Mouse (Mus musculus) heart, embryonic 13.5 days (tissue): ENCODE measurements around the gene Zcchc10. TPM values are rescaled to one million over a fixed set of nuclear protein-coding genes. Genes with fewer than 3 reads are reported as not detected.
"Not testable (repeated sequence)": the region's sequence is repeated elsewhere in the genome, so short reads cannot be mapped to it uniquely, and the experiment has no call there.

ENCODE experiments used
- ATAC-seq: fragments of 200-750 bp; cut with Nextera tagmentation; 2 replicates; pipeline ENCODE4 v1.8.0; 2017; ENCODE audit warnings: moderate TSS enrichment; ENCODE audit not compliant: insufficient number of reproducible peaks, low FRiP score, low TSS enrichment; ENCODE audit errors: extremely low read depth
- H3K27ac ChIP-seq: fragments of 300-500 bp; sonication (generic); replicated peaks from 2 replicates; pipeline ENCODE4 v1.5.1; 2015; ENCODE audit warnings: moderate library complexity, mild to moderate bottlenecking, inconsistent platforms
- H3K27me3 ChIP-seq: fragments of 300-500 bp; sonication (generic); replicated peaks from 2 replicates; pipeline ENCODE4 v1.6.1; 2015; ENCODE audit warnings: mild to moderate bottlenecking, inconsistent platforms
- H3K36me3 ChIP-seq: fragments of 300-500 bp; sonication (generic); 2 replicates; pipeline ENCODE4 v1.6.1; 2015; ENCODE audit warnings: mild to moderate bottlenecking, inconsistent platforms
- H3K4me1 ChIP-seq: fragments of 300-500 bp; sonication (generic); 2 replicates; pipeline ENCODE4 v1.6.1; 2015; ENCODE audit warnings: inconsistent platforms
- H3K4me2 ChIP-seq: fragments of 300-500 bp; sonication (generic); 2 replicates; pipeline ENCODE4 v1.6.1; 2015; ENCODE audit warnings: inconsistent platforms, mild to moderate bottlenecking, moderate library complexity
- H3K4me3 ChIP-seq: fragments of 300-500 bp; sonication (generic); 2 replicates; pipeline ENCODE4 v1.5.1; 2015; ENCODE audit warnings: moderate library complexity, mild to moderate bottlenecking, inconsistent platforms
- H3K9ac ChIP-seq: fragments of 300-500 bp; sonication (generic); 2 replicates; pipeline ENCODE4 v1.6.1; 2015; ENCODE audit warnings: inconsistent platforms, mild to moderate bottlenecking, moderate library complexity
- H3K9me3 ChIP-seq: fragments of 300-500 bp; sonication (generic); 2 replicates; pipeline ENCODE4 v1.6.1; 2016; ENCODE audit warnings: inconsistent platforms
- WGBS: fragments of 180-500 bp; shearing (Covaris S2); methylation state at CpG from one replicate; pipeline ENCODE4 v1.1.7; 2015; ENCODE audit warnings: mixed read lengths; 5-methylcytosine and 5-hydroxymethylcytosine counted together
- polyA plus RNA-seq: library from polyadenylated mRNA; unstranded; fragments of >200 nt; fragmentation: Nextera tagmentation; extraction: Ambion mirVana; gene quantifications from 2 replicates; pipeline ENCODE4 v1.2.1, GENCODE M21; 2015

The Zcchc10 gene
- 13.6 and 15.8 TPM in 2 replicates for polyA plus RNA-seq

DNA sequence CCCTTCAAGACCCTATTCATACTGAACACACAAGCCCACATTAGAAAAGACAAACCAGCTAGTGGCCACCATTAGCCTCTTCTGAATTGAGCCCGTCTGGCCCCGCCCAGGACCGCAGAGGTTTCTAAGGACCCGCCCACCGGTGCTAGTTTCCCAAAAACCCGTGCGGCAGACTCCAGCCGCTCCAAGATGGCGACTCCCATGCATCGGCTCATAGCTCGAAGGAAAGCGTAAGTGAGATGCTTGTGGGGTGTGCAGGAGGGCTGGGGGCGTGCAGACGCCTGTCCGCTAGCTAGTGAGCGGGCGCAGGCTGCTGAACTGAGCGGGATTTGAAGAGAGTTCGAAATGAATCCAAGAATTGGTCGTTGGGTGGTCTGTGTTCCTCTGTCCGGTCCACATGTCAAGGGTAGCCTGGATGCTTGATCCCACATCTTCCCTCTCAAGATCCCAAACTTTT lies at the start of gene Zcchc10:
TSS of gene Zcchc10 (plus strand) at position 168 of the 457 bp plus-strand sequence.
- Histone ChIP-seq H3K4me2 (peak within 1 kb of the TSS; percentile 79), H3K9ac (peak within 1 kb of the TSS; percentile 90), H3K4me3 (peak within 1 kb of the TSS; percentile 79), H3K9me3 (no peaks in the 10 kb centered on the region), H3K4me1 (peaks cover 9% of the 10 kb centered on the region), H3K36me3 (peaks cover 27% of the 10 kb centered on the region), H3K27ac (peak within 1 kb of the TSS; percentile 70), H3K27me3 (no peaks in the 10 kb centered on the region)
- peak; percentile 81 for ATAC-seq
- under 1% methylated on average over 21 of the region's 21 CpGs for WGBS

DNA sequence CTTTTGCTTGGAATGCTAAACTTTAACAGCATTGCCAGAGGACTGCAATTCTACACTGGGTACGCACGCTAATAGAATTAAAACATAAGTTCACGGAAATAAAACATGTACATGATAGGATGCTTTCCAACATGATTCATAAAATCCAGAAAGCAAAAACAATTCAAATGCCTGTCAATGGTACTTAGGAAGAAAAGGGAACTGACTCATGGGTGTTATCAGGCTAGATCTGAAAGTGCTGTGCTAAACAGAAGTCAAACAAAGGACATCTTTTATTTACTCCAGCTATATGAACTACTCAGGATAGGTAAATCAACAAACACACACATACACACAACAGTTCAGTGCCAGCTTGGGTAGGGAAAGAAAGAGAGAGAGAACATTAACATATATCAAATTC lies 49.1 kb upstream of the Zcchc10 start:
- Histone ChIP-seq H3K4me2 (no peak overlapping the region), H3K9me3 (no peaks in the 10 kb centered on the region), H3K9ac (no peak overlapping the region), H3K27me3 (no peaks in the 10 kb centered on the region), H3K36me3 (peaks cover 84% of the 10 kb centered on the region), H3K4me1 (peaks cover 35% of the 10 kb centered on the region), H3K4me3 (no peak overlapping the region), H3K27ac (no peak overlapping the region)
- ATAC-seq: no peak
- WGBS: 92% methylated on average over 3 of the region's 3 CpGs

DNA sequence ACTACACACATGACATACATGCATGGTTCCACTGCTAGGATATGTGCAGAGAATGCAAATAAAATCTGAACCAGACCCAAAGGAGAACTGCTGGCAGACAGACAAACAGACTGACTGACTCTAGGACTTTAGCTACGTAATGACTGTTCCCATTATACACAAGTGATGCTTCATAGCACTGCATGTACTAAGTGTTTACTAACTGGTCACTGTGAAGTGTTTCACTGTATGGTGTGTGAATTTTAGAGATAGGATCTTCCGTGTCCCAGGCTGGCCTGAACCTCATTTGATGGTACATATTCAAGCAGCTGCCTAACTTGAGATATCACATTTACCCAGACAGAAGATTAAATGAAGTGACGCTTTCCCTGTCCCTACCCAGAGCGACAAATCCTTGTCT lies 46.1 kb upstream of the Zcchc10 start:
- Histone ChIP-seq H3K9ac (no peak overlapping the region), H3K4me2 (no peak overlapping the region), H3K9me3 (no peaks in the 10 kb centered on the region), H3K27me3 (no peaks in the 10 kb centered on the region), H3K36me3 (peaks cover 81% of the 10 kb centered on the region), H3K27ac (no peak overlapping the region), H3K4me1 (peaks cover 41% of the 10 kb centered on the region), H3K4me3 (no peak overlapping the region)
- no peak for ATAC-seq
- WGBS: 75% methylated on average over 4 of the region's 4 CpGs

DNA sequence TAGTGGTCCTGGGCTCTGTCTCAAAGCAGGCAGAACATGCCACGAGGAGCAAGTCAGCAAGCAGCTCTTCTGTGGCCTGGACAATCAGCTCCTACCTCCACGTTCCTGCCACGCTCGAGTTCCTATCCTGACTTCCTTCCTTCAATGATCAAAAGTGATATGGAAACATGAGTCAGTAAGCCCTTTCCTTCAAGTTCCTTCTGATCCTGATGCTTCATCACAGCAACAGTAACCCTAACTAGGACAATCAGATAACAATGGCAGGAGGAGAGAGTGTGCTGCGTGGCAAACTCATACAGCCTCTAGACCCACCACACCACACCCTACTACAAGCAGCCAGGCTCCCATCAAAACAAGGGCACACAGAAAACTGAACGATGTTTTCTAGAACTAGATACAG lies 38.6 kb upstream of the Zcchc10 start:
- no peak for ATAC-seq
- Histone ChIP-seq H3K4me3 (no peak overlapping the region), H3K9me3 (no peaks in the 10 kb centered on the region), H3K36me3 (peaks cover 95% of the 10 kb centered on the region), H3K27ac (no peak overlapping the region), H3K9ac (no peak overlapping the region), H3K4me2 (no peak overlapping the region), H3K4me1 (peaks cover 7% of the 10 kb centered on the region; the same call in 1 of the 2 replicates), H3K27me3 (no peaks in the 10 kb centered on the region)
- 71% methylated on average over 6 of the region's 6 CpGs for WGBS

DNA sequence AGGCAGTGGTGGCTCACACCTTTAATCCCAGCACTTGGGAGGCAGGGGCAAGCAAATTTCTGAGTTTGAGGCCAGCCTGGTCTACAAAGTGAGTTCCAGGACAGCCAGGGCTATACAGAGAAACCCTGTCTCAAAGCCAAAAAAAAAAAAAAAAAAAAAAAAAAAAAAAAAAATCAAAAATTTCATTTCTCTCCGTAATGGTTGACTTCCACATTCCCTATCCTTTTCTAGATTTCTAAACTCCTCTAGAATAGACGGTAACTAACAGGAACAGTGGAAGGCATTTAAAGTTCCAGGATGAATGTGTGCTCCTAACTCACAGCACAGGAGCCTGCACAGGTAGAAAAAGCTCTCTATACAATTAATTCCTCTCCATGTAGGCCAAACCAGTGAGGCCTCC lies 34.3 kb upstream of the Zcchc10 start:
- not testable (repeated sequence) for H3K9ac ChIP-seq, H3K9me3 ChIP-seq, H3K4me2 ChIP-seq, H3K4me3 ChIP-seq, H3K27ac ChIP-seq, ATAC-seq, H3K27me3 ChIP-seq
- Histone ChIP-seq H3K36me3 (peaks cover 88% of the 10 kb centered on the region), H3K4me1 (peaks cover 10% of the 10 kb centered on the region)
- 88% methylated on average over 2 of the region's 2 CpGs for WGBS

DNA sequence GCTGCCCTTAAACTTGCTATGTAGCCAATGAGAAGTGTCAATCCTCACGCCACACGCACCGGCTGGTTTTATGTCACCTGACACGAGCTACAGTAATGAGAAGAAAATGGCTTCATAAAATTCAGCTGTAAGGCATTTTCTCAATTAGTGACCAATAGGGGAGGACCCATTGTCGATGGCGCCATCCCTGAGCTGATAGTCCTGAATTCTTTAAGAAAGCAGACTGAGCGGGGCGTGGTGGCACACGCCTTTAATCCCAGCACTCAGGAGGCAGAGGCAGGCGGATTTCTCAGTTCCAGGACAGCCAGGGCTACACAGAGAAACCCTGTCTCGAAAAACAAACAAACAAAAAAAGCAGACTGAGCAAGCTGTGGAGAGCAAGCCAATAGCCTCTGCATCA lies 33.6 kb upstream of the Zcchc10 start:
- H3K4me1 ChIP-seq: peaks cover 13% of the 10 kb centered on the region
- WGBS: 90% methylated on average over 11 of the region's 11 CpGs
- no peak overlapping the region for H3K4me3 ChIP-seq
- peaks cover 81% of the 10 kb centered on the region for H3K36me3 ChIP-seq
- H3K9me3 ChIP-seq: no peaks in the 10 kb centered on the region
- no peak for ATAC-seq
- no peak overlapping the region for H3K4me2 ChIP-seq
- H3K9ac ChIP-seq: no peak overlapping the region
- H3K27me3 ChIP-seq: no peaks in the 10 kb centered on the region
- no peak overlapping the region for H3K27ac ChIP-seq

DNA sequence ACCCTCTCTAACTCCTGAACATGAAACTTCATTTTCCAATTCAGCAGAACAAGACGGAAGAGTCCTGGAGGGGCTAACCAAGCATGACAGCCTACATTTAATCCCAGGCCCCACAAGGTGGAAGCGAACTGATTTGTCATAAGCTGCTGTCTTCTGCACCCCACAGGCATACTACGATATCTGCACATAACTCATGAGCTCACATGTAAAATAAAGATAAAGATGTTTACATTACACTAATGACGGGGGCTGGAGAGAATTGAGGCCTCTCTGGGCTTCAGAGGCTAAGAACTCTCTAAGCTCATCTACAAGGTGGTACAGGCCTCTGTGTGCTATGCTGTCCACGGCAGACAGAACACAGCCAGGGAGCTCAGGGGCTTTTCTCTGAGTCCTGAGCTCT lies 30.0 kb upstream of the Zcchc10 start:
- H3K4me2 ChIP-seq: no peak overlapping the region
- H3K27me3 ChIP-seq: no peaks in the 10 kb centered on the region
- no peaks in the 10 kb centered on the region for H3K9me3 ChIP-seq
- H3K4me1 ChIP-seq: peaks cover 46% of the 10 kb centered on the region
- H3K36me3 ChIP-seq: peaks cover 57% of the 10 kb centered on the region
- 67% methylated on average over 5 of the region's 5 CpGs for WGBS
- no peak for ATAC-seq
- 0 out of 2 replicates have a peak overlapping the region, but pooled peaks have one; percentile 12 for H3K27ac ChIP-seq
- no peak overlapping the region for H3K9ac ChIP-seq
- H3K4me3 ChIP-seq: no peak overlapping the region

DNA sequence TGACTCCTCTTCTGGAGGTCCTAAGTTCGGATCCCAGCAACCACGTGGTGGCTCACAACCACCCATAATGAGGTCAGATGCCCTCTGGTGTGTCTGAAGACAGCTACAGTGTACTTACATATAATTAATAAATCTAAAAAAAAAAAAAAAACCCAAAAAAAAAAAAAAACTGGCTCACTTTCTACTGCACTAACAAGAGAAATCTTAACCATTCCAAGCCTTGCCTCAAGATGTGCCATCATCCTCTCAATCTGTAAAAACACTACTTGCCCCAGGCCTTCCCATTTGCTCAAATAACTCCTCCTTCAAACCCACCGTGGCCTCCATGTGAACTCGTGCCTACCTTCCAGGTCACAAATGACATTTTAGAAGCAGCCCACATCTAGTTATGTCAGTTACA lies 27.6 kb upstream of the Zcchc10 start:
- H3K9me3 ChIP-seq: no peaks in the 10 kb centered on the region
- H3K4me2 ChIP-seq: no peak overlapping the region
- no peak overlapping the region for H3K4me3 ChIP-seq
- H3K36me3 ChIP-seq: peaks cover 37% of the 10 kb centered on the region
- no peak overlapping the region for H3K27ac ChIP-seq
- no peaks in the 10 kb centered on the region for H3K27me3 ChIP-seq
- 76% methylated on average over 4 of the region's 4 CpGs for WGBS
- ATAC-seq: no peak
- H3K4me1 ChIP-seq: peaks cover 56% of the 10 kb centered on the region
- H3K9ac ChIP-seq: no peak overlapping the region

DNA sequence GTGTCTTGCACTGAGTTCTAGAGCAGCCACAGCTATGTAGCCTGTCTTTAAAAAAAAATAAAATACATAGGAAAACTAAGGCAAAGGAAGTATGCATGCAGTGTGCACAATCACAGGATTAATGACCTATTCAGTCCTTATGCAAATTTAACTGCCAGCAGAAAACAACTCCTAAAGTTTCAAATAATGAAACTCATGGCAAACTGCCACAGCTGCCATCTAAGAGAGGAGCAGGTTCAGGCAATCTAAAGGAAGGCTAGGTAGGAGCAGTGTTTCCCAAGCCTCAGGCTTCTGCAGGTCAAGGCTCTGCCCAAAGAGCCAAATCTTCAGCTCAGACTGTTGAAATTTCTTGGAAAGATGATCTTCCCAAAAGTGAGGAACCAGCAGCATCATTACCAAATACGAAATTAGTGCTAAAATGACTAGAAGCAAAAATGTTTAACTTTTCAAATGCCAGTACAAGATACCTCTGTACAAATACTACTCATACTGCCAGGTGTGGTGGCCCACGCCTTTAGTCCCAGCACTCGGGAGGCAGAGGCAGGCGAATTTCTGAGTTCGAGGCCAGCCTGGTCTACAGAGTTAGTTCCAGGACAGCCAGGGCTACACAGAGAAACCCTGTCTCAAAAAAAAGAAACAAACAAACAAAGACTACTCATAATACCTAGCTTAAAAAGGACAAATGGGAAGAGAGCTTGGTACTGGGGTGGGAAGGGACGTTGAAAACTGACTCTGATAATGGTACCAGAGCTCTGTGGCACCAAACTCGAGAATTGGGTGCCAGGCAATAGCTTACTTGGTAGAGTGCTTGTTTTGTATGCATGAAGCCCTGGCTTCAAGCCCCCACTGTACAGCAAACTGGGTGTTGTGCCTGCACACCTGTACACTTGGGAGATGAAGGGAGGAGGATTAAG lies 26.3 kb upstream of the Zcchc10 start:
- WGBS: 87% methylated on average over 7 of the region's 7 CpGs
- Histone ChIP-seq H3K36me3 (peaks cover 24% of the 10 kb centered on the region), H3K9ac (peak overlapping the region; percentile 97), H3K4me1 (peaks cover 56% of the 10 kb centered on the region), H3K27me3 (no peaks in the 10 kb centered on the region), H3K9me3 (no peaks in the 10 kb centered on the region), H3K4me2 (peak overlapping the region; percentile 86), H3K4me3 (peak overlapping the region; percentile 98), H3K27ac (no peak overlapping the region)
- ATAC-seq: no peak

DNA sequence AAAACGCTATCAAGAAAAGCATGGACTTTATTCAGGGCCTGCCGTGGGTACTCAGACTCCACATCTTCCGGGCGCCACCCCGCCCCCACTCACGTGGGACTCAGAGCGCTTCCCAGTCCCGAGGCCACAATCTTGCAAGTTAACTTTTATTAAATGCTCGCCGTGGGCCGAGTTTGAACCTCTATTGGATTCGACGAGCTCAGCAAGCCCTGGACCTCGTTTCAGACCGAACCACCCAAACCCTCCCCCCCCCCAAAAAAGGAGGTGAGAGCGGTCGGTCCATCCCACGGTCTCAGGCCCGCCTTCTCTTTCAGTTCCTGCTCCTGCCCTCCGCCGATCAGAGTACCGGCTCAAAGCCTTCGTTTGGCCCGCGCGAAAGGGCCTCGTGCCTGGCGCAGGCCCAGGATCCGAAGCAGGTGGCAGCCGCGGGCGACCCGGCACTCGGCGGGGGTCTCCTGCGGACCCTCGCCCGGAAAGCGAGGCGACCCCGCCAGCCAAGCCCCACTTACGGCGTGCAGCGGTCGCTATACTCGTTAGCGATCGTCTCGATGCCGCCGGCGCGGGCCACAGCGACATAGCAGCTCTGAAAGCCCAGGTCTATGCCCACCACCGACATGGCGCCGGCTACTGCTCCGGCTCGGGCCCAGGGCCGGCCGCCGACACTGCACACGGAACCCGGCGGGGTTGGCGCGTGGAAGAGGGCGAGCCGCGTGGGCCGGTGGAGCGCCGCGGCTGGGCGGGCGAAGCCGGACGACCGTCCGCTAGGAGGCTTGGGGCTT lies 24.7 kb upstream of the Zcchc10 start:
- Histone ChIP-seq H3K4me1 (peaks cover 50% of the 10 kb centered on the region), H3K9me3 (no peaks in the 10 kb centered on the region), H3K36me3 (peaks cover 12% of the 10 kb centered on the region), H3K4me3 (peak overlapping the region; percentile 98), H3K9ac (peak overlapping the region; percentile 97), H3K27ac (peak overlapping the region; percentile 99), H3K4me2 (peak overlapping the region; percentile 86), H3K27me3 (no peaks in the 10 kb centered on the region)
- peak; percentile 56 for ATAC-seq
- WGBS: under 1% methylated on average over 80 of the region's 80 CpGs
